Mouse (Mus musculus) hindbrain, postnatal 0 days (tissue): ENCODE data around the gene Ntpcr. TPM values are rescaled to one million over a fixed set of nuclear protein-coding genes. Genes with fewer than 3 reads are reported as not detected.

ENCODE experiments used
- ATAC-seq: fragments of 200-750 bp; cut with Nextera tagmentation; 2 replicates; pipeline ENCODE4 v1.8.0; 2017; ENCODE audit warnings: mild to moderate bottlenecking, moderate TSS enrichment, moderate library complexity
- DNase-seq: peaks from one replicate; pipeline ENCODE4 v3.0.0-alpha.2; 2015; ENCODE audit warnings: low spot score
- H3K27ac ChIP-seq: fragments of 300-500 bp; sonication (generic); 2 replicates; pipeline ENCODE4 v1.5.1; 2014; ENCODE audit warnings: mild to moderate bottlenecking
- H3K27me3 ChIP-seq: fragments of 300-500 bp; sonication (generic); 2 replicates; pipeline ENCODE4 v1.6.1; 2014; ENCODE audit warnings: low read length, mixed read lengths; ENCODE audit not compliant: insufficient read depth
- H3K36me3 ChIP-seq: fragments of 300-500 bp; sonication (generic); 2 replicates; pipeline ENCODE4 v1.6.1; 2014; ENCODE audit warnings: low read length, mixed read lengths; ENCODE audit not compliant: insufficient read depth
- H3K4me1 ChIP-seq: fragments of 300-500 bp; sonication (generic); 2 replicates; pipeline ENCODE4 v1.6.1; 2014; ENCODE audit warnings: antibody characterized with exemption, low read length, mixed read lengths; ENCODE audit not compliant: insufficient read depth
- H3K4me2 ChIP-seq: fragments of 300-500 bp; sonication (generic); 2 replicates; pipeline ENCODE4 v1.6.1; 2014; ENCODE audit warnings: low read depth, mild to moderate bottlenecking, low read length, moderate library complexity, mixed read lengths
- H3K4me3 ChIP-seq: fragments of 300-500 bp; sonication (generic); 2 replicates; pipeline ENCODE4 v1.5.1; 2014; ENCODE audit warnings: low read length
- H3K9ac ChIP-seq: fragments of 300-500 bp; sonication (generic); replicated peaks from 2 replicates; pipeline ENCODE4 v1.6.1; 2014; ENCODE audit warnings: mild to moderate bottlenecking, low read length, moderate library complexity, mixed read lengths
- H3K9me3 ChIP-seq: fragments of 300-500 bp; sonication (generic); 2 replicates; pipeline ENCODE4 v1.6.1; 2016; ENCODE audit warnings: low read length, mixed read lengths
- CTCF ChIP-seq: IDR thresholded peaks from 2 replicates; pipeline ENCODE4 v1.5.1; 2016; ENCODE audit warnings: antibody characterized with exemption, control low read depth, low read depth
- WGBS: fragments of 180-500 bp; shearing (Covaris S2); extraction: QIAGEN DNeasy Blood & Tissue Kit; methylation state at CpG from one replicate; pipeline ENCODE4 v1.1.7; 2014; 5-methylcytosine and 5-hydroxymethylcytosine counted together
- polyA plus RNA-seq: library from polyadenylated mRNA; unstranded; fragments of >200 nt; fragmentation: Nextera tagmentation; extraction: Ambion mirVana; gene quantifications from 2 replicates; pipeline ENCODE4 v1.2.1, GENCODE M21; 2015
- total RNA-seq: library from RNA; depleted of rRNA; stranded (reverse); fragments of >200 nt; gene quantifications from 2 replicates; pipeline ENCODE4 v1.2.3, GENCODE M21; 2014; rRNA removed

The Ntpcr gene
- total RNA-seq = 24.9 and 37.1 TPM in 2 replicates
- 35.1 and 35.2 TPM in 2 replicates for polyA plus RNA-seq

GRCm38 (mm10) chr8:125729746-125730145, at the start of gene Ntpcr:
TSS of gene Ntpcr (plus strand) at chr8:125729963.
- ATAC-seq = no peak
- H3K4me1 ChIP-seq = peaks cover 4% of the 10 kb centered on the region; the same call in 1 of the 2 replicates
- no peak within 1 kb of the TSS for H3K4me2 ChIP-seq
- H3K27me3 ChIP-seq = no peaks in the 10 kb centered on the region
- H3K36me3 ChIP-seq = no peaks in the 10 kb centered on the region
- no peak for TF ChIP-seq CTCF
- no peak within 1 kb of the TSS for H3K27ac ChIP-seq
- H3K9ac ChIP-seq = no peak within 1 kb of the TSS
- WGBS = 82% methylated on average over 7 of the region's 7 CpGs
- no peaks in the 10 kb centered on the region for H3K9me3 ChIP-seq
- no peak for DNase-seq
- no peak within 1 kb of the TSS for H3K4me3 ChIP-seq

GRCm38 (mm10) chr8:125680851-125681408, 48.8 kb upstream of the Ntpcr start:
- DNase-seq = no peak
- WGBS = 34% methylated on average over 8 of the region's 8 CpGs
- Histone ChIP-seq H3K4me3 (no peak overlapping the region), H3K9me3 (no peaks in the 10 kb centered on the region), H3K27me3 (no peaks in the 10 kb centered on the region), H3K36me3 (no peaks in the 10 kb centered on the region), H3K4me2 (no peak overlapping the region), H3K9ac (no peak overlapping the region), H3K4me1 (no peaks in the 10 kb centered on the region), H3K27ac (0 out of 2 replicates have a peak overlapping the region, but pooled peaks have one; percentile 11)
- TF ChIP-seq CTCF = no peak
- ATAC-seq = no peak

DNA sequence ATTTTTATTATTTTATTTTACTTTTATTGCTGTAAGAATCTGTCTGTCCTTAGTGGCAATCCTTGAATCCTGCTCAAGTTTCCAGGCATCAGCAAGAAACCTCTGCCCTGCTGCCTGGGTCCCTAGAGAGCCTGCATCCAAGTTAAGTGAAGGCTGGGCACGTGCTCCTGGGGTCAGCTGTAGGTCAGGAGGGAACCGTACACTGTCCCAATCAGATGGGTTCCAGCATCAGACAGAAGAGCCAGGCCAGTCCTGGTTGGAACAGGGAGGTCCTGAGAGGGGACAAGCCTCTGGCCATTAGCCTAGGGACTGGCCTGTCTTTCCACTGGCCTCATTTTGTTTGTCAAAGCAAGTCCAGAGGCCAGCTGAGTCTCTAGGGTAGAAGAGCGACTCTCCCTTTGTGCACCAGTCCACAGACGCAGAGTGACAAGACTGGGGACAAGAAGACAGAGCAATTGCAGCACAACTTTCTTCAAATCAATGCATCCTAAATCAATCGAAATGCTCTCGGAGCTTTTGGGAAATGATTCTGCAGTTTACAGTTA, 44.5 kb upstream of the Ntpcr start:
- Histone ChIP-seq H3K4me1 (no peaks in the 10 kb centered on the region), H3K36me3 (no peaks in the 10 kb centered on the region), H3K9ac (no peak overlapping the region), H3K27me3 (no peaks in the 10 kb centered on the region), H3K9me3 (no peaks in the 10 kb centered on the region), H3K27ac (no peak overlapping the region), H3K4me3 (no peak overlapping the region), H3K4me2 (no peak overlapping the region)
- DNase-seq (no peak), ATAC-seq (no peak)
- TF ChIP-seq CTCF = no peak
- WGBS = 64% methylated on average over 6 of the region's 6 CpGs

GRCm38 (mm10) chr8:125686221-125686865, 43.4 kb upstream of the Ntpcr start:
- Histone ChIP-seq H3K4me1 (peaks cover 6% of the 10 kb centered on the region), H3K4me3 (no peak overlapping the region), H3K36me3 (no peaks in the 10 kb centered on the region), H3K9me3 (no peaks in the 10 kb centered on the region), H3K9ac (no peak overlapping the region), H3K4me2 (no peak overlapping the region), H3K27ac (no peak overlapping the region), H3K27me3 (no peaks in the 10 kb centered on the region)
- ATAC-seq (no peak), DNase-seq (no peak)
- 61% methylated on average over 9 of the region's 9 CpGs for WGBS
- no peak for TF ChIP-seq CTCF

DNA sequence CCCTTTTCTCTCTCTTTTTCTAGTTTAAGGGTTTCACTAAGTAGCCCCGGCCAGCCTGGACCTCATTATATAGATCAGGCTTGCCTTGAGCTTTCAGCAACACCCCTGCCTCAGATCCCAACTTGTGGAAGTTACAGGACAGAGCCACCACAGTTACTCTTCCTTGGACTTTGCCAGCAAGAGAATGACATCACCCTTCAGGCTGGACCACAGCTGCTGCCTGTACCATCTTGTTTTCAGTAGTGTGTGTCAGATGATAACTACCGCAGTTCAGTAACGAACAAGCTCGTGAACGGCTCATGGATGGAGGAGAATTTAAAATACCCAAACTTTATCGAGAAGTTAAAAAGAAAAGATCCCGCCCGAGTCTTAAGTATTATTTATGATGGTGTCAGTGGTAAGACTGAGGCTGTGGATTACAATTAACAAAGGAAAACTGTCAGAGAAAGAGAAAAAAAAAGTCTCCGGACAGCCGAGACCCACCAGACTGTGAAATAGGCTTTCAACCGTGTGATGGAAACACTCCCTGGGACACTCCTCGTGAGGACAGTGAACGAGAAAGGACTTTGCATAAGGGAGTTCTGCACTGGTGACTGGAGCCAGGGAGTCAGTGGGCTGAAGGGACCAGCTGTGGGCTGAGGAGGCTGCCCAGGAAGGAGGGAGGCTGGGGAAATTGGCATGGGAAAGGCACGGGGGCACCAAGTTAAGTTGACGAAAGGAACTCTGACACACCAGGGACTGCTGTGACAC, 39.4 kb upstream of the Ntpcr start:
- H3K27ac ChIP-seq = no peak overlapping the region
- peak; percentile 36 for DNase-seq
- no peaks in the 10 kb centered on the region for H3K36me3 ChIP-seq
- ATAC-seq = peak; percentile 56; the same call in 1 of the 2 replicates
- H3K27me3 ChIP-seq = no peaks in the 10 kb centered on the region
- H3K4me1 ChIP-seq = peaks cover 6% of the 10 kb centered on the region
- no peak overlapping the region for H3K9ac ChIP-seq
- TF ChIP-seq CTCF = no peak
- 40% methylated on average over 15 of the region's 15 CpGs for WGBS
- H3K4me3 ChIP-seq = no peak overlapping the region
- no peaks in the 10 kb centered on the region for H3K9me3 ChIP-seq
- no peak overlapping the region for H3K4me2 ChIP-seq

DNA sequence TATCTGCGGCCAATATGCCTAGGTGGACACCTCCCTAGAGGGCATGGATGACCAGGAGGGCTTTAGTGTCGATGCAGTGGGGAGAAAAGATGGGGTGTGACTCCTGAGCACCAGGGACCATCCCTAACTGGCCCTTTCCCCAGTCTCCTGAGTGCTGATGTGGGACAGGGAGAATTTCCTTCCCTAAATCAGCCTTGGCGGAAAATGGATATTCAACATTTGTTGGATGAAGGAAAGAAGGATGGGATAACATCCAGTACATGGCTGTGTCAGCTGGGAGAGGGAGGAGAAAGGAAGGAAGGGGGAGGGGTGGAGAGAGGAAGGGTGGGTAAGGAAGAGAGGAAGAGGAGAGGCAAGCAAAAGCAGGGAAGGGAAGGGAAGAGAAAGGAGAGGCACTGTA, 38.8 kb upstream of the Ntpcr start:
- H3K9ac ChIP-seq = no peak overlapping the region
- 68% methylated on average over 3 of the region's 3 CpGs for WGBS

More for the DNA sequence above, 38.8 kb upstream of the Ntpcr start:
- Histone ChIP-seq H3K4me3 (no peak overlapping the region), H3K27ac (no peak overlapping the region), H3K27me3 (no peaks in the 10 kb centered on the region), H3K4me2 (no peak overlapping the region), H3K9me3 (no peaks in the 10 kb centered on the region), H3K36me3 (no peaks in the 10 kb centered on the region), H3K4me1 (peaks cover 6% of the 10 kb centered on the region)
- DNase-seq = no peak
- ATAC-seq = 0 out of 2 replicates have a peak, but pooled peaks have one; percentile 5
- no peak for TF ChIP-seq CTCF
